Mouse (Mus musculus) Muller cell, postnatal 12 days (primary cell): ENCODE data around the gene Lpin1.

ENCODE experiments used
- DNase-seq: peaks from one replicate; pipeline ENCODE4 v3.0.0-alpha.2; 2015; ENCODE audit errors: inconsistent ontology term

Lpin1 gene

DNA sequence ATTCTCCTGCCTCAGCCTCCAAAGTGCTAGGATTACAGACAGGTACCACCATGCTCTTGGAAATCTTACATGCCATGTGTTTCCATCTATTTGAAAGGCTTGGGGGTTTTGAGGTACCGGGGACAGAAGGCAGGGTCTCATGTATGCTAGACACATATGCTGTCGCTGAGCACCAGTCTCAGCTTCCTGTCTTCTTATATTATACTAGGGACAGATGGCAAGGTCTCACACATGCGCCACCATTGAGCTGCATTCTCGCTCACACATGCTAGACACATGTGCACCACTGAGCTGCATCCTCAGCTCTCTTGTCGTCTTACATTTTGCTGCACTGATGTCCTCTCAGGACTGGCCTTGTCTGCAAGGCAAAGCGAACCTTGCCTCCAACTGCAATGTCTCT is 8.7 kb upstream of the Lpin1 start:
- DNase-seq = no peak

DNA sequence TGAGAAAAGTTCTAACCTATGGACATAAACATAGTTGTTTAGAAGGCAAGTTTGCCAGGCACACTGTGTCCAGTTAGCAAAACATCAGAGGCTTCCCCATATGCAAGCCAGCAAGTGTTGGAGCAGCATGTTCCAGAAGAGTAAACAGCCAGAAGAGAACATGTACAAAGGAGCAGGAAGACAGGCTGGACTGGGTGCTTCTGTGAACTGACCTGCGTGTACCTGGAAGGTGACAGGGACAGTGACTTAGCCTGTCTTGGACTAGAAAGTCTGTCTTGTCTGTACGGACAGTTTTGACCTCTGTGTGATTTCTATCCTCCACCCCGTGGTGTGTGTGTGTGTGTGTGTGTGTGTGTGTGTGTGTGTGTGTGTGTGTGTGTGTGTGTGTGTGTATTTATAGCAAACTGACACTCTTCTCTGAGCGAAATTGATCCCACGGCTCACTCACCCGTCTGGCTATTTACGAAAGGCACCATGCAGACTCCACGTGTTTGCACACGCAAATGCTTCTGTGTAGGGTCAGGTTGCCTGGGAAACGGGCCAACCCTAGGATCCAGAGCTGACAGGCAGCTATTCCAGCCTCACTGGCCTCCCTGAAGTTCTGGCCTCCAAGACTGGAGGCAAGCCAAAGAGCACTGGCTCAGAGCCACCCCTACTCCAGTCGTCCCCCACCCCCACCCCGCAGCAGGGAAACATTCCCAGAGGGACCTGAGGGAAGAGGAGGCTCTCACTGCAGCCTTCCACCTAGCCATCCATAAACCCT is 7.9 kb upstream of the Lpin1 start:
- DNase-seq = peak; percentile 87

DNA sequence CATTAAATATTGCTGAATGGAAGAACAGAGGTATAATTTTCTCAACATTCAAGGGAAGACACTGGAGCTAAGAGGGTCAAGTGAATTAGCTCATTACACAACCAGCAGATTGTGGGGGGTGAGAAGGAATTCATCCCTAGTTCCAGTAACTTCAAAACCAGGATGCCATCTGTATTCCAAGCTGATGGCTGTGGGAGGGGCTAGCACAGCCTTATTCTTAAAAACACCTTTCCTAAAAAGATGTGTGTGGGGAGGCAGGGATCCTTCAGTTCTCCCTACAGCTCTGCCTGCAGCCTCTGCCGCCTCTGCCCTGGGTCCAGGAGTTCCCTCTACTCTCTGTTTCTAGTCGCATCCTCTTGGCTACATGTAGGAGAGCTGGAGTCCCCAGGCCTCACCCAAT is 5.0 kb upstream of the Lpin1 start:
- DNase-seq = no peak

DNA sequence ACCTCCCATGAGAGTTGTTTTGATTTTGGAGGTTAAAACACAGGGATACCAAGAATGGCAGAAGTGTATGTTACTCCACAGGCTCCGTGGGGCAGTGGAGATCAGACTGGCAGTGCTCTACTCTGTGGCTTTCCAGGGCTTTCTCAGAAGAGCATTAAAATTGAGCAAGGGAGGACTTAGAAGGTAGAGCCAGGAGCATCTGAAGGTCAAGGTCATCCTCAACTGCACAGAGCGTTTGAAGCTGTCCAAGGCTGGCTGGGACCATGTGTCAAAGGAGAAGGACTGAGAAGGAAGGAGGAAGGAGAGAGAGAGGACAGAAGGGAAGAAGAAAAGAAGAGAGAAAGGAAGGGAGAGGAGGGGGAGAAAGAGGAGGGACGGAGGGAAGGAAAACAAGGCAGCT is 3.8 kb upstream of the Lpin1 start:
- no peak for DNase-seq

DNA sequence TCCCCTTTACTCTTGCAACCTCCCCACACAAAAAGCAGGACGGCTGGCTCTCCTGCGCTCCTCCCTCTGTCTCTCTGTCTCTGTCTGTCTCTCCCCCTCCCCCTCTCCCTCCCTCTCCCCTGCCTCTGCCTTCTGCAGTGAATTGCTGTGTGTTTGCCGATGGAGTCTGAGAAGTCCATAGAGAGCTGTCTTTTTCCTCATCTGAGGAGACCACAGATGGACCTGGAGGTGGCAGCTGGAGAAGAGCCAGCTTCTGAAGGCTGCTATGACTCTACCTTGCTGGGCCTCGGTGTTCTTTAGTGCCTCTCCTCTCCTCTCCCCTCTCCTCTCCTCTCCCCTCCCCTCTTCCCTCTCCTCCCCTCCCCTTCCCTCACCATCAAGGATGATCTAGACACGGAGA is 5.1 kb downstream of the Lpin1 start:
- DNase-seq = no peak

DNA sequence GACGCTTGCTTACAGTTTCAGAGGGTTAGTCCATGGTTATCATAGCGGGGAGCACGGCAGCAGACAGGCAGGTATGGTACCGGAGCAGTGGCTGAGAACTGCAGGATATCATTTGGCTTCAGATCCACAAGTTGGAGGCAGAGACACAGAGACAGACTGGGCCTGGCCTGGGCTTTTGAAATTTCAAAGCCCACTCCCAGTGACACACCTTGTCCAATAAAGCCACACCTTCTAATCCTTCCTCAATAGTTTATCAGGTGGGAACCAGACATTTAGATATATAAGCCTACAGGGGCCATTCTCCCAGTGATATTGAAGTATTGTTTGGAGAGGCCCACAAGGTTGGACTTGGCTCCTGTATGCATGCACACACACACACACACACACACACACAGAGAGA is 8.5 kb downstream of the Lpin1 start:
- no peak for DNase-seq

DNA sequence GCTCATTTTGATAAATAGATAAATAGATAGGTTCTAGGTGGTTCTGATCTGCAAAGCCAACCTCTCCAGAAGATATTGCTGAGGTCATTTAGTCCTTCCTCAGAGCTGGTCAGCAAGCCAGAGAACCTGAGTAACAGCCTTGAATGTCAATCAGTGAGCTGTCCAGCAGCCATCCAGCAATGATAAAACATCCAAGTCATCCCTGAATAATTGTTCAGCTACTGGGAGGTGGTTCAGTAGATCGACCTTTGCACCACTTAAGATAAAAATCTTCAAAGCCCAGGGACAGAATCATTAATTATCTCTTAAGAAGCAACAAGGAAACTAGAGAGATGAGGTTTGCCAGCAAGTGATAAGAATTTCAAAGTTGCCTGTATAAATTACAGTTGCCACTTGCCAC is 10.4 kb downstream of the Lpin1 start:
- no peak for DNase-seq

DNA sequence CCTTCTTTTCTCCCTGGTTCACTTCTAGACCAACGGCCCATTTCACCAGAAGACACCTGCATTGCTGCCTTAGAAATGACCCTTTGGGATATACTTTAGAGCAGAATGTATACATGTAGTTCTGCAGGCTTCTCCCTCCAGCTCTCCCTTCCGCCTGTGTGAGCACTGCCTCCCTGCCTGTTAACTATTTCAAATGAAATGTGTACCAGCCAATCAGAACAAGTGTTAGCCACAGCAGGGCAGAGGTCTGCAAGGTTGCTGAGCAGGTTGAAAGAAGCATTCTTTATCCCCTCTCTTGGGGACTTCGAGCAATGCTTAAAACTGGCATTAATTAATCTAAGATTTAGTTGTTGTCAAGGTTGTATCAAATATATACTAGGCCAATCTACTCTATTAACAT is 11.4 kb downstream of the Lpin1 start:
- DNase-seq = no peak

DNA sequence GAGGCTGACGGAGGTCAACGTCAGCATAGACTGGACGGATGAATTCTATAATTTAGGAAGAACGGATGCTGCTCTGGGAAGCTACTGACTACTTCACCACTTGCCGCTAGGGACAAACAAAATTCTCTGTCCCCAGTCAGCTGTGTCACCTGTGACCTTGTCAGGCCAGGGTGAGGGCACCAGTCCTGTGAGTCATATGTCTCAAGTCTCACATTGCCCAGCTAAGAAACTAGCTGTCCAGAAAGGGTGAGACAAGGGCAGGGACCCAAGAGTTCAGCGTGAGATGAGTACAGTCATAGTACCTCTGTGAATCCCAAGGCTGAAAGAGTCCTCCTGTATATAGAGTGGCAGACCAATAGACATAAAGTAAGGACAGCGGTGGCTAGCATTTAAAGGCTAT is 17.0 kb downstream of the Lpin1 start:
- DNase-seq = no peak

DNA sequence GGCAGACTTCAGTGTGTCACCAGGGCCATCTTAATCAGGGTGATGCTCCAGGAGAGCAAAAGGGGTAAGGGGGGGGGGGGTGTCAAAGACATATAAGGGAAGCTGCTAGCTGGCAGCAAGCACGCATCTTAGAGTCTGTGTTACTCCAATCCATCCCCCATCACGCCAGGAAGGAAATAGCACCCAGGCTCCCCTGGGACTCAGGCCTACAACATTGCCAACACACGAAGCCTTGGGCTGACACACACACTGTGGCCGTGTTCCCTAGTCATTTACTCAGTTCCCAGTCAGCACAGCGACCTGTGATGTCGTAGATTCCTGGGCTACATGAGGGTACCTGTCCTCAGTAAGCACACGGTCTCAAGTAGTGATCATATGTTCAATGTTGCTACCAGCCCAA is 17.8 kb downstream of the Lpin1 start:
- DNase-seq = no peak

DNA sequence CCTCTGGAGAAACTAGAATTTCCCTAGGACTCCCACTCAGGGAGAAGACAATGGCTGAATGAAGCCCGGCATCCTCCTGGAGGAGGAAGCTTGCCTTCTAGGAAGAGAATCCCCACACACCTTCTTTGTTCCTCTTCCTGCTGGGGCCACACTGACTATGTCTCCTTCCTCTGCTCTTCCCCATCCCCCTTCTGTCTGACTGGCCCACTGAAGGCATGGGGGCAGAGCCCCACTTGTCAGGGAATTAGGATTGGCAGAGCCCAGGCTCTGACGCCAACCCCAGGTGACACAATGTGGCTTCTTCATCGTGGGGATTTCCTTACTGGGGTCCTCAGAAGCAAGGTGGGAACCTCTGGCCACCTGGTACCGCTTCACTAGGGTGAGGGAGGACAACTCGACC is 18.3 kb downstream of the Lpin1 start:
- no peak for DNase-seq

DNA sequence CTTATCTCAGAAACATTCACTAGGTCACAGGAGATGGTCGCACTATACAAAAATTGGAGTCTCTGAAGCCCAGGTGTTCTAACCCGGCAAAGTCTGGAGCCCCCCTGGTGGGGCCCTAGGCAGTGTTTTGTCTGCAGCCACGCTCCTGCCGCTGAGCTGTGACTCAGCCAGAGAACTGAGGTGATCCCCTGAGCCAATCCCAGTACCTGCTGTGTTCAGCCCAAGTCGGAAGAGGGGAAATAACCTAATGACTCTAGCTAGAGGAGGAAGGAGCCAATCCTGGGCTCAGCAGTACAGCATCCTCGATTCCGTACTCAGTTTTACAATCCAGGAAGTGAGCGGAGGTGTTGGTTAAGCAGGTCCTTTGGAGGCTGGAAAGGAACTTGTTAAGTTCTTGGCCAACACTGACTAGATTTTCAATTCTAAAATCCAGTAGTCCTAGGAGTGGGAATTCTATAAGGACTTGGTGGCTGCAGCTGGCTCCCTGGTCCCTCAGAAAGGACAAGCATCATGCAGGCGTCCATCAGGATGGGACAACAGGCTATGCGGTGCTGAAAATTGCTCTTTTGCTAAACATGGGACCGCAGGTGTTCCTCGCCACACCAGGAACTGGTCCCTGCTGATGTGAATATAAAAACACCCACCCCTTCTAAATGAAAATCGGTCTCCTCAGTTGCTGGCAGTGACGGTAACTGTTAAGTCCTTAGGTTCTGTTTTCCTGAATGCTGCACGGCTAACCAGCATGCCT is 19.1 kb downstream of the Lpin1 start:
- peak; percentile 96 for DNase-seq

DNA sequence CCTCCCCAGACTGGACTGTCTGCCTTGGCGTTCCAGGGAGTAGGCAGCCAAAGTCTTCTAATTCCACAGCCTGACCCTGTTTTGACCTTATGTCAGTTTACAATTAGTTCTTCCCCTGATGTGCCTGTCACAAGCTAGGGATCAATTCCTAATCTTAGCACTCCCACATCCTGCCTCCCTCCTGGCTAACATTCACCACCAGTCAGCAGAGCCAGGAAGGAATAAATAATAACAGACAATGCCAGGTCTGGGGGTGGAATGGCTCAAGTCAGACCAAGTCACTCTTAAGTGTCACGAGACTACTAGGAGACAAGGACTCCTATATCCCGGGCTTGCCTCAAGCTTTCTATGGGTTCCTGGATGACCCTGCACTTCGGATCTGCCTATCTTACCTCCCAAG is 20.8 kb downstream of the Lpin1 start:
- no peak for DNase-seq

DNA sequence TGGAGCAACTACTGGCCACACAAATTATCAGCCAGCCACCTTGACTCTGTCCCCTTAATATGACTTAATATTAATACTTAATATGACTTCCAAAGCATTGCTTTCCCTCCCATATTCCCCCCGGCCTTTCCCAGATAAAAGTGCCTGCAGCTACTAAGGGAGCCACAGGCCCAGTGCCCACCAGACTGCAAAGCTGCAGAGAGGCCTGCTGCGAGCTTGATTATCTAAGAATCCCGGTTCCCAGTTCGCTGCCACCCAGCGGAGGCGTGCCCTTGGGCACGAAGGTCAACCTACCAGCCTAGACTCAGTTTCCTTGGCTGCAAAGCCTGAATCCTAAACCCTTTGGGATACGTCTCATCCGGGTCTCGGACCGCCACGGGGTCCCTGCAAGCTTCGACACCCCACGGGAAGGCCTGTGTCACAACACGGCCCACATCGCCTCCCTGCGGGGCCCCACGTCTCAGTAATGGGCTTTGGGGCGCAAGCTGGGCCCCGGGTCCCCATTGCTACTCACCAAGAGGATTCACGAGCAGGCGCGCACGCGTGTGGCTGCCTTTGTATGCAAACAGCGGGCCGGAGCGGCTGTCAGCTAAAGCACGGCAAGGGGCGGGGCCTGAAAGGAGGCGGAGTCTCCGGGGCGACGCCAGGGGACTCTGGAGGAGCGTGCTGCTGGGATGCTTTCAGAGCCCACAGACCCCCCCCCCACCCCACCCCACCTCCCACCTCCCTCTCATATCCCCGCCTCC is 21.4 kb downstream of the Lpin1 start:
- peak; percentile 93 for DNase-seq

DNA sequence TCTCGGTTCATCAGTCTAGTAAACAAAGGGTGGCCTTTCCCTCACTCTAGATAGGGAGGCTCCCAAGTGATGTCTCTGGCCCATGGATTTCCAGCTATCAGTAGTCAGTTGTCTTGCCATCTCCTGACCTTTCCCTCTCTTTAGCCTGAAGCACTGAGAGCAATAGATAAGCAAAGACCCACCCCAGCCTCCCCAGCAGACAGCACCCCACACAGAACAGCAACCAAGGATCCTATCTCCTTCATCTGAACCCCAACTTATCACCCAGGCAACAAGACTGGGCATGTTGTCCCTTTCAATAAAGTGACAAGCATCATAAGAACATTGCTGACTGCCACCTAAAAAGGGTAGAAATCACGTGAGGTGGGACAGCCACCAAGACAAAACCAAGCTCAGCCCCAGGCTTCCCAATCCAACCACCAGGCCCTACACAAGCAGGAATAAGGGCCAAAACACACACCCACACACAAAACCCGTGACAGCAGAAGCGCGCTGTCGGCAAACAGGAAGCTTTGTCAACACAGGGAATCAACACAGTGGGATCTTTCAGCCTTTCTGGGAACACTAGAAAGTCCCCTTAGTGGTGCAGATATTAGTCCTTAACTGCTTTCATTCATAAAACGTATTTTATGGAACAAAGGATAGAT is 22.2 kb downstream of the Lpin1 start:
- peak; percentile 35 for DNase-seq

DNA sequence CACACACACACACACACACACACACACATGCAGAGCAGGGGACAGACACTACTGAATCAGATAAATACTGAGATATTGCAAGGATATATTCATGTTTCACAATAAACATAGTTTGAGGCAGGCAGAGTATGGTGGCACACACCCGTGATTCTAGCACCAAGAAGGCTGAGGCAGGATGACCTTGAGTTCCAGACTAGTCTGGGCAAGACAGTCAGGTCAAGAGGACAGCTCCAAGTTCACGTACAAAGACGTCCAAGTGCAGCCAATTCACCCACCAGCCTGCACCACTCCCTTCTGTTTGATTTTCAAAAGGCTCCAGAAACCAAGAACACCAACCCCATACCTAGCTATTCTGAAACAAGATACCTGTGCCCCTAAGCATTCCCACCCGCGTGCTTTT is 23.0 kb downstream of the Lpin1 start:
- no peak for DNase-seq

DNA sequence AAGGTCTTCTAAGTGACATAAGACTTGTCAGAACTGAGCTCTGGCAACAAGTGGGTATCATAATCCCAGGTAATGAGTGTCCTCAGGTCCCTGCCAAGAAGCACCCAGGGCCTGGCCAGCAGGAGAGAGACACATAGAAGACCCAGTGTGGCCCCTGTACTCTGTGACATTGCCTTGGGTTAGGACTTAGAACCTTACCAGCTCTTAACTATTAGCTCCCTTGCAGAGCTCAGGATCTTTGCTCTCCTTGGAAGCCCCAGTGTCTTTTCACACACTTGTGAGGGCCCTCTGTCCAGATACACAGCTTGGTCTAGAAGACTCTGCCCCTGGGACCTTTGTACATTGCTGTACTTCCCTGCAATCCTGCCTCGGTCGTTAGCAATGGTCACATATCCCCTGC is 23.7 kb downstream of the Lpin1 start:
- no peak for DNase-seq

DNA sequence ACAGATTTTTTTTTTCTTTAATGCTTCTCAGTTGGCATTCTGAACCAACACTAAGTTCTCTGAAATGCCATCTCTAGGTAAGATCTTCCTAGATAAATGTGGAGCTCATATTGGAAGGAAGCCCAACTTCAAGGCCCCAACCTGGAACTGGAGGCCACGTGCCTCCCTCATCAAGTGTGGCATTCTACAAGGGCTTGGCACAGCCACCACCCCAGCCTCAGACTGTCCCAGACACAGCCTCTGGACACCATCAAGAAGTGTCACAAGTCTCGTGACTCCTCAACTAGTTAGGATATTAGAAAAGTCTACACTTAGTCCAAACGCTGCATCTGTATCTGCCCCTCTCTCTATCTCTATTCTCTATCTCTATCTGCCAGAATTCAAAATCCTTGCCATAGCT is 25.8 kb downstream of the Lpin1 start:
- no peak for DNase-seq

DNA sequence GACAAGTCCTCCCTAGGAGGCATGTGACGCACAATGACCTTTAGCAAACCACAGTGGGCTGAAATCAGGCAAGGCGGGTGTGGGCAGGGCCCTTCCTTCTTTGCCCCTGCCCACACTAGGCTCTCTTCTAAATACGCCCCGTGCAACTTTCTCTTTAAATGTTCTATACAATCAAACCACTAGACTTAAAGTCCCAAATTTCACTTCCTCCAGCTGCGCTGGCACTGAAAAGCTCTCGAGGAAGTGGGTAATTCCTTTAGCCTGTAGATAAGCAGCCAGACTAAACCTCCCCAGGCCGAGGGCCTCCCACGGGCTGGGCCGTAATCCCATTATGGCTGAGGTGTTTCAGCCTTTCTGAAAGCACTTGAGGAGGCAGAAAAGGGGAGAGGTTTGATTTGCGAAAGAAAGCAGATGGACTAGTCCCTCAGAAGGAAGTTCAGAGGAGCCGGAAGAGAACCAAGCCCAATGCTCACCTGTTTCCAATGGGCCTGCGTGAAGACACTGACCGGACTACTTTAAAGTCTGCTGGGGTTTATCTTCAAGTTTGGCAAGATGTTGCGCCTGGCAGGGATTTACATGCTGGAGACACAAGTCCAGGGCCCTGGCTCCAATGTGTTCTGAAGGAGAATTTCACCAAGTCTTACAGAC is 26.6 kb downstream of the Lpin1 start:
- no peak for DNase-seq

DNA sequence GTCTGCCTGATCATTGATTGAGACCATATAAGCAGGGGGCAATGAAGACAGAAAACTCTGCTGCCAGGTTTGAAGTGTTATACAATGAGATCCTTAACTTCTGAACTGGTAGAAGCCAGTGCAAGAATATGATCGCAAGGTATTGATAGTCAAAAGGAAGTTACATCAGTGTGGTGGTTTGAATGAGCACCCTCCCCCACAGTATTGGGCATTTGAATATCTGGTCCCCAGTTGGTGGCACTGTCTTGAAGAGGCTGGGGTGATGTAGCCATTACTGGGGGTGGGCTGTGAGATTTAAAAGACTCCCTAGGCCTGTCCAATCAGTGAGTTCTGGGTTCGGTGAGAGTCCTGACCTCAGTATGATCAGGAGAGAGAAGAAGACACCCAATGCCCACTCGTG is 27.5 kb downstream of the Lpin1 start:
- DNase-seq = no peak

DNA sequence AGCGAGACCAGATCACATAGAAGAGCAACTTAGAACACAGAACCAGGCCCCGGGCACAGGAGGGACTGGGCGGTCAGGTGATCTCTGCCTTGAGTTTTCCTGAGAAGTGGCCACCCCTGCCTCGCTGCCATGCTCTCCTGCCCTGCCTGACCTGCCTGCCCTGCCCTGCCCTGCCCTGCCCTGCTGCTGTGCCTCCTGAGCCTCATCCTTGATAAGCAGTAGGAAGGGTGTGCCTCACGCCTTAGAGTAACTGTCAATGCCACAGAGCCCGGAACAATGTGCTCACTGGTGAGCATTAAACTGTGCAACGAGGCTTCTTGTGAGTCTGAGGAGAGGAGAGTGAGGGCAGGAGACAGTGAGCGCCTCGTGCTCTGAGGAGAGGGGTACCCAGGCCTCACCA is 30.5 kb downstream of the Lpin1 start:
- DNase-seq = no peak
